ENCODE assay signal across 8 mouse cellular contexts in the genomic region with DNA sequence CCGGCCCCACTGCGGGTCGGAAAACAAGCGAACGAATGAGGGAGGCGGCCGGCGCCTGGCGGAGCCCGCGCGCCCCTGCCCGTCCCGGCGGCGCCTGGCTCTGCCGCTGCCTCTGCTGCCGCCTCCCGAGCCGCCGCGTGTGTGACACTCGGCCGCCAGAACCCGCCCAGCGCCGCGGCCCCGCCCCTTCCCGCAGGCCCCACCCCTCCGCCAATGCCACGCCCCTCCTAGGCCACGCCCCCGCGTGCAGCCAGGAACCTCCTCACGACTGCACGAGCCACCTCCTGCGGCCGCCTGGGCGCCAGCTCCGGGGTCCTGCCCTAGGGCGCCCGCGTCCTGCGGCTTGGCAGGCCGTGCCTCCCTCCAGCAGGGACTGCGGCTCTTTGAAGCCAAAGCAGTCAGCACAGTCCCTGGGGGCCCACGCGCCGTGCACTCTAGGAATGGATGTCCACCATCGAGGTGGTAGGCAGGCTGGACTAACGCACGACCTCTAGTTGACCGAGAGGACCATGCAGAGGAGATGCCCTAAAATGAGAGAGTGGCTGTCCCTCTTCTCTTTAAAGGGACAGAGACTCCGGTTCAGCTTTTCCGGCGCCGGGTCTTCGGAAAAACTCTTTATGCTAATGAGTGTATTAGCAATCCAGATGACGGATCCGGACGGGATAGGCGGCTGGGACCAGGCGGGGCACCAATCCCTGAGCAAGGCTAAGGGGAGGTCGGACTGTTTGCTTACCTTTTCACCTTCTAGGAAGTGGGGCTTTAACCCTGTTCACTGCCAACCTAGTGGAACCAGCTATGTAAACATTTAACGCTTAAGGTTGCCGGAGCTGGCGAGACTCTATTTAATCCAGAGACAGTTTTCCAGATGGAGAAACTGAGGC. TPM values are rescaled to one million over a fixed set of nuclear protein-coding genes. Genes with fewer than 3 reads are reported as not detected.
DNase-seq lines count a peak whose midpoint lies in the region; ATAC-seq lines count a peak whose summit lies in the region.

No protein-coding gene starts in this region.

- ATAC-seq in intestine, embryonic 14.5 days (replicated peaks; ENCODE audit: low FRiP score, low TSS enrichment, low read depth) = peak; percentile 92
- peak; percentile 79 for ATAC-seq in megakaryocyte progenitor cell, adult 5-6 weeks (replicated peaks; ENCODE audit: poor library complexity)

- H3K9ac ChIP-seq in intestine, embryonic 14.5 days (ENCODE audit: low read length) = peak overlapping the region; percentile 85

- peak; percentile 95 for DNase-seq in adrenal gland, adult 2 months
- peak; percentile 94 for DNase-seq in embryo, embryonic 11 days
- peak; percentile 96 for DNase-seq in gastrocnemius, postnatal 25 days
- DNase-seq in intestine, embryonic 14.5 days (ENCODE audit: low spot score) = peak; percentile 99
- peak; percentile 80 to 92 for DNase-seq in left cerebral cortex, postnatal 10 days (ENCODE audit: extremely low spot score in 1 of 2, low spot score in 2 of 2)
- DNase-seq in right cerebral cortex, postnatal 10 days (ENCODE audit: low spot score in 2 of 2) = peak; percentile 91 to 94
- DNase-seq in urinary bladder, postnatal 14 days (ENCODE audit: low spot score) = peak; percentile 93

- H3K9me3 ChIP-seq in intestine, embryonic 14.5 days (ENCODE audit: control insufficient read depth, low read length) = no peaks in the 10 kb centered on the region

- H3K4me3 ChIP-seq in intestine, embryonic 14.5 days (ENCODE audit: low read depth, low read length) = peak overlapping the region; percentile 81

- no peaks in the 10 kb centered on the region for H3K36me3 ChIP-seq in intestine, embryonic 14.5 days (ENCODE audit: control insufficient read depth, insufficient read depth, low read length)

- no peaks in the 10 kb centered on the region for H3K27me3 ChIP-seq in intestine, embryonic 14.5 days (replicated peaks; ENCODE audit: control insufficient read depth, insufficient read depth, low read length)

- peak overlapping the region; percentile 96 for H3K4me2 ChIP-seq in intestine, embryonic 14.5 days (ENCODE audit: low read length)

- under 1% methylated on average over 65 of the region's 68 CpGs for WGBS in intestine, embryonic 14.5 days

- intact Hi-C loops in left cerebral cortex, postnatal 10 days (cut with DNase I) = no loop called here

- peaks cover 35% of the 10 kb centered on the region for H3K4me1 ChIP-seq in intestine, embryonic 14.5 days (replicated peaks; ENCODE audit: control insufficient read depth, insufficient read depth, low read length)

- H3K27ac ChIP-seq in intestine, embryonic 14.5 days (ENCODE audit: low read depth) = peak overlapping the region; percentile 95

RNA-seq across cellular contexts. Expression of a gene that starts 1.4 kb away (rescaled TPM):
- total RNA-seq in adrenal gland, adult 2 months (2021) = 100 to 1,000 TPM in 1 of 2 experiments, 10 to 100 TPM in 1; 48.7 to 154 TPM
- 71.0 and 106 TPM in 2 replicates for polyA plus RNA-seq in adrenal gland, adult 2 months (2012; rRNA removed)
- 1 to 10 TPM; 5.4 to 8.0 TPM for total RNA-seq in gastrocnemius, postnatal 25 days (2021)
- 5.3 and 7.3 TPM in 2 replicates for polyA plus RNA-seq in intestine, embryonic 14.5 days (2014; fragmentation: Nextera tagmentation; extraction: Ambion mirVana)
- 10 to 100 TPM; 13.1 to 18.7 TPM for total RNA-seq in left cerebral cortex, postnatal 10 days (2021)
- 1.5 TPM in 2 replicates for total RNA-seq in megakaryocyte progenitor cell, adult 5-6 weeks (2015)
- 2.0 and 2.8 TPM in 2 replicates for total RNA-seq in megakaryocyte progenitor cell, adult 5-6 weeks (2017)

Comparison
In these comparisons a context has a peak if more than half of its experiments do, and no peak if none do; other contexts are left out.
1. Peak in every context shown above with its lines: DNase-seq, ATAC-seq, H3K4me3 ChIP-seq and H3K27ac ChIP-seq.